Mouse (Mus musculus): ENCODE measurements around the gene Man1b1. TPM values are rescaled to one million over a fixed set of nuclear protein-coding genes. Genes with fewer than 3 reads are reported as not detected.

Gene Man1b1
- polyA plus RNA-seq, 1 experiment from 2014 or later = 43.2 TPM

DNA sequence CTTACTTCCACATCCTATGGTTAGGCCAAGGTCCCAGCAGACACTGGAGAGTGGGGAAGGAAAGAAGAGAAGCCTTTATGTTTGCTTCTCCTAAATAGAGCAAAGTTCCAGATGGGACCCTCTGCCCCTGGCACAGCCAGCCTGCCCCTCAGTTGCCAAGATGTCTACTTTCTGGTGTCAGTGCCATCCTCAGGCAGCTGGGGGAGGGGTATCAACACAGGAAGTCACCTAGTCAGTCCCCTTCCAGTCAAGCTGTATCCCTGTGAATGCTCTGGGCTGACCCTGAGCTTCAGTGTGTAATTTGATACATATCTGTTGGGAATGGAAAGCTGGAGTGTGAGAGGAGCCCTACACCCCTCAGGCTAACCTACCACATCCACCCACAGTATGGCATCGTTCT, 64.9 kb downstream of the Man1b1 start:
- Histone ChIP-seq H3K36me3 (ENCODE audit: control insufficient read depth, insufficient read depth, low read length) (no peaks in the 10 kb centered on the region), H3K4me1 (ENCODE audit: control insufficient read depth, insufficient read depth, low read length) (peaks cover 25% of the 10 kb centered on the region), H3K9me3 (ENCODE audit: control insufficient read depth, low read length) (no peaks in the 10 kb centered on the region), H3K27me3 (replicated peaks; ENCODE audit: control insufficient read depth, insufficient read depth, low read length) (peaks cover 30% of the 10 kb centered on the region; the same call in 1 of the 2 replicates), H3K4me3 (ENCODE audit: low read length) (peak overlapping the region; percentile 64; the same call in 1 of the 2 replicates), H3K4me2 (ENCODE audit: low read depth, low read length) (no peak overlapping the region), H3K9ac (ENCODE audit: low read depth, low read length) (peak overlapping the region; percentile 73; the same call in 1 of the 2 replicates), H3K27ac (ENCODE audit: low read length) (no peak overlapping the region)
- WGBS = 50% methylated on average over 1 of the region's 1 CpGs
- ATAC-seq = no peak

DNA sequence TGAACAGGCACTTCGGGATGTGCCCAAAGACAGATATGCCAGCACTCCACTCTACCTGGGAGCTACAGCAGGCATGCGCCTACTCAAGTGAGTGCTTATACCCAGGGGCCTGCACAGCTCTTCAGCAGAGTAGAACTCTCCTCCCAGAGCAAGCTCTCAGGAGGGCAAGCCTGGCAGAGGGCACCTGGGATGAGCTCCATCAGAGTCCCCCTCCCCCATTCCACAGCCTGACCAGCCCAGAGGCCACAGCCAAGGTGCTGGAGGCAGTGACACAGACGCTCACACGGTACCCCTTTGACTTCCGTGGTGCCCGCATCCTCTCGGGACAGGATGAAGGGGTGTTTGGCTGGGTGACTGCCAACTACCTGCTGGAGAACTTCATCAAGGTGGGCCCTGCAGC, 65.9 kb downstream of the Man1b1 start:
- WGBS = 85% methylated on average over 7 of the region's 7 CpGs
- H3K4me2 ChIP-seq (ENCODE audit: low read depth, low read length) = no peak overlapping the region
- H3K9ac ChIP-seq (ENCODE audit: low read depth, low read length) = no peak overlapping the region
- peaks cover 30% of the 10 kb centered on the region; the same call in 1 of the 2 replicates for H3K27me3 ChIP-seq (replicated peaks; ENCODE audit: control insufficient read depth, insufficient read depth, low read length)
- peaks cover 25% of the 10 kb centered on the region for H3K4me1 ChIP-seq (ENCODE audit: control insufficient read depth, insufficient read depth, low read length)
- H3K4me3 ChIP-seq (ENCODE audit: low read length) = no peak overlapping the region
- ATAC-seq = no peak
- no peaks in the 10 kb centered on the region for H3K36me3 ChIP-seq (ENCODE audit: control insufficient read depth, insufficient read depth, low read length)
- no peak overlapping the region for H3K27ac ChIP-seq (ENCODE audit: low read length)
- H3K9me3 ChIP-seq (ENCODE audit: control insufficient read depth, low read length) = no peaks in the 10 kb centered on the region

DNA sequence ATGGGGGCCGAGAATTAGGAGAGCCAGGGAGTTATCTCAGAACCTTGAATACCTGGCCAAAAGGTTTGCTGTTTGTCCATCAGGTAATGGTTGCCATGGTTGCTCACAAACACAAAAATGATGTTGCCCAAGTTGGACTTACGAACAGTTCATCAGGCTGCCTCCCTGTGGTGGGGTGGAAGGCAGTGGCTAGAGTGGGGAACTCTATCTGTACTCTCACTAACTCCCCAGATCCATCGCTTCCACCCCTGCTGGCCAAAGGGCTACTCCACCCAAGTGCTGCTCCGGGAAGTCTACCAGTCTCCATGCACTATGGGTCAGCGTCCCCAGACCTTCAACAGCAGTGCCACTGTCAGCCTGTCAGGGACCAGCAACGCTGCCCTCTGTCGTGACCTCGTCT, 66.9 kb downstream of the Man1b1 start, which contains the start of gene Npdc1:
Npdc1 (plus strand) TSS at position 301 of the 400 bp plus-strand sequence.
- Histone ChIP-seq H3K27me3 (replicated peaks; ENCODE audit: control insufficient read depth, insufficient read depth, low read length) (peaks cover 33% of the 10 kb centered on the region; the same call in 1 of the 2 replicates), H3K9me3 (ENCODE audit: control insufficient read depth, low read length) (no peaks in the 10 kb centered on the region), H3K4me2 (ENCODE audit: low read depth, low read length) (no peak within 1 kb of the TSS), H3K9ac (ENCODE audit: low read depth, low read length) (no peak within 1 kb of the TSS), H3K4me3 (ENCODE audit: low read length) (no peak within 1 kb of the TSS), H3K4me1 (ENCODE audit: control insufficient read depth, insufficient read depth, low read length) (peaks cover 29% of the 10 kb centered on the region), H3K36me3 (ENCODE audit: control insufficient read depth, insufficient read depth, low read length) (no peaks in the 10 kb centered on the region), H3K27ac (ENCODE audit: low read length) (no peak within 1 kb of the TSS)
- WGBS = 58% methylated on average over 8 of the region's 8 CpGs
- ATAC-seq = no peak

DNA sequence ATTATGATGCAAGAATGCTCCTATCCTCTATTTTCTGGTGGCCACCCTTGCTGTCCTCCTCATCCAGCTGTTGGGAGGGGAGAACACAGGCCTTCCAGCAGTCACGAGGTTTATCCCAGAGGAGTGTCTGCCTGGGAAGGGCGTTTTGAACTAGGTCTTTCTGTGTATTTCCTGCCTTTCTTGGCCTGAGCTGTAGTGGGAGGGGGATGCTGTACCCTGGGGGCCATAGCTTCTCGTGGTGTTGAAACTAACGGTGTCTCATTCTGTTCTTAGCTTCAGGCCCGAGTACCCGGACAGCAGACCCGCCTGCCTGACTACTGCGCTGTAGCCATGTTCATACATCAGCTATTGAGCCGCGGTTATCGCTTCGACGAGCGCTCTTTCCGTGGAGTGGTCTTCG, 68.2 kb downstream of the Man1b1 start:
- peaks cover 18% of the 10 kb centered on the region for H3K4me1 ChIP-seq (ENCODE audit: control insufficient read depth, insufficient read depth, low read length)
- no peak for ATAC-seq
- H3K27me3 ChIP-seq (replicated peaks; ENCODE audit: control insufficient read depth, insufficient read depth, low read length) = peaks cover 35% of the 10 kb centered on the region; the same call in 1 of the 2 replicates
- peak overlapping the region; percentile 39; the same call in 1 of the 2 replicates for H3K4me2 ChIP-seq (ENCODE audit: low read depth, low read length)
- H3K9me3 ChIP-seq (ENCODE audit: control insufficient read depth, low read length) = no peaks in the 10 kb centered on the region
- no peak overlapping the region for H3K27ac ChIP-seq (ENCODE audit: low read length)
- H3K36me3 ChIP-seq (ENCODE audit: control insufficient read depth, insufficient read depth, low read length) = no peaks in the 10 kb centered on the region
- WGBS = 19% methylated on average over 16 of the region's 16 CpGs
- H3K4me3 ChIP-seq (ENCODE audit: low read length) = peak overlapping the region; percentile 10; the same call in 1 of the 2 replicates
- no peak overlapping the region for H3K9ac ChIP-seq (ENCODE audit: low read depth, low read length)

DNA sequence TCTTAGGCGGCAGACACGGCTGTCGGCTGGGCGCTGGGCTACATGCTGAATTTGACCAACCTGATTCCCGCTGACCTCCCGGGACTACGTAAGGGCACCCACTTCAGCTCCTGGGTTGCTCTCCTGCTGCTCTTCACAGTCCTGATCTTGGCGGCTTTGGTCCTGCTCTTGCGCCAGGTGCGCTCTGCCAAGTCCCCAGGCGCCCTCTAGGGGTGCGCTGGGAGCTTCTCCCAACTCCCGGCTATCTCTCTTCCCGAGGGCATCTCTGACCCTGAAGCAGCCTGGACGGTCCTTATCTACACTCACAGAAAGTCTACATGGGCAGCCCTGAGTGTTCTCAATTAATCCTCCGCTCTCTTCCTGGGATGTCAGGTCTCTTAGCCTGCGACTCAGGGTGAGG, 68.6 kb downstream of the Man1b1 start:
- Histone ChIP-seq H3K4me2 (ENCODE audit: low read depth, low read length) (peak overlapping the region; percentile 39), H3K9ac (ENCODE audit: low read depth, low read length) (no peak overlapping the region), H3K36me3 (ENCODE audit: control insufficient read depth, insufficient read depth, low read length) (no peaks in the 10 kb centered on the region), H3K4me1 (ENCODE audit: control insufficient read depth, insufficient read depth, low read length) (peaks cover 15% of the 10 kb centered on the region; the same call in 1 of the 2 replicates), H3K27ac (ENCODE audit: low read length) (no peak overlapping the region), H3K27me3 (replicated peaks; ENCODE audit: control insufficient read depth, insufficient read depth, low read length) (peaks cover 35% of the 10 kb centered on the region; the same call in 1 of the 2 replicates), H3K4me3 (ENCODE audit: low read length) (peak overlapping the region; percentile 10; the same call in 1 of the 2 replicates), H3K9me3 (ENCODE audit: control insufficient read depth, low read length) (no peaks in the 10 kb centered on the region)
- no peak for ATAC-seq
- 5% methylated on average over 17 of the region's 17 CpGs for WGBS

Other genes starting within 250 kb of the Man1b1 start
- gene Noxa1, start 237.2 kb upstream of the Man1b1 start, polyA plus RNA-seq (2015; fragmentation: Nextera tagmentation; extraction: Ambion mirVana) = 6.5 and 7.9 TPM in 2 replicates
- 11.0 and 14.4 TPM in 2 replicates for gene Nrarp, start 151.6 kb upstream of the Man1b1 start, polyA plus RNA-seq (2015; fragmentation: Nextera tagmentation; extraction: Ambion mirVana)
- 23.0 and 23.4 TPM in 2 replicates for gene Tor4a, start 135.5 kb upstream of the Man1b1 start, polyA plus RNA-seq (2015; fragmentation: Nextera tagmentation; extraction: Ambion mirVana)
- gene Nelfb, start 120.8 kb upstream of the Man1b1 start, polyA plus RNA-seq (2015; fragmentation: Nextera tagmentation; extraction: Ambion mirVana) = 99.9 and 102 TPM in 2 replicates
- gene Stpg3, start 117.7 kb upstream of the Man1b1 start, polyA plus RNA-seq (2015; fragmentation: Nextera tagmentation; extraction: Ambion mirVana) = not detected in 2 replicates
- gene Fam166a, start 113.6 kb upstream of the Man1b1 start, polyA plus RNA-seq (2015; fragmentation: Nextera tagmentation; extraction: Ambion mirVana) = 0.12 and 0.62 TPM in 2 replicates
- gene Tubb4b, start 107.6 kb upstream of the Man1b1 start, polyA plus RNA-seq (2015; fragmentation: Nextera tagmentation; extraction: Ambion mirVana) = 635 and 699 TPM in 2 replicates
- gene Slc34a3, start 98.0 kb upstream of the Man1b1 start, polyA plus RNA-seq (2015; fragmentation: Nextera tagmentation; extraction: Ambion mirVana) = 11.3 and 17.7 TPM in 2 replicates
- gene Rnf224, start 95.6 kb upstream of the Man1b1 start, polyA plus RNA-seq (2015; fragmentation: Nextera tagmentation; extraction: Ambion mirVana) = 0.37 and 0.54 TPM in 2 replicates
- 25.6 and 36.4 TPM in 2 replicates for gene Rnf208, start 90.1 kb upstream of the Man1b1 start, polyA plus RNA-seq (2015; fragmentation: Nextera tagmentation; extraction: Ambion mirVana)
- gene Cysrt1, start 89.9 kb upstream of the Man1b1 start, polyA plus RNA-seq (2015; fragmentation: Nextera tagmentation; extraction: Ambion mirVana) = 3.3 and 6.4 TPM in 2 replicates
- 7.3 and 9.3 TPM in 2 replicates for gene AL732309.1, start 85.5 kb upstream of the Man1b1 start, polyA plus RNA-seq (2015; fragmentation: Nextera tagmentation; extraction: Ambion mirVana)
- gene Tmem203, start 76.9 kb upstream of the Man1b1 start, polyA plus RNA-seq (2015; fragmentation: Nextera tagmentation; extraction: Ambion mirVana) = 22.3 and 23.1 TPM in 2 replicates
- 31.7 and 38.6 TPM in 2 replicates for gene Tprn, start 69.7 kb upstream of the Man1b1 start, polyA plus RNA-seq (2015; fragmentation: Nextera tagmentation; extraction: Ambion mirVana)
- gene Ssna1, start 59.9 kb upstream of the Man1b1 start, polyA plus RNA-seq (2015; fragmentation: Nextera tagmentation; extraction: Ambion mirVana) = 176 and 200 TPM in 2 replicates
- 91.4 and 97.3 TPM in 2 replicates for gene Anapc2, start 59.9 kb upstream of the Man1b1 start, polyA plus RNA-seq (2015; fragmentation: Nextera tagmentation; extraction: Ambion mirVana)
- gene Tmem210, start 44.2 kb upstream of the Man1b1 start, polyA plus RNA-seq (2015; fragmentation: Nextera tagmentation; extraction: Ambion mirVana) = not detected in 2 replicates
- 1.9 and 2.5 TPM in 2 replicates for gene Lrrc26, start 42.4 kb upstream of the Man1b1 start, polyA plus RNA-seq (2015; fragmentation: Nextera tagmentation; extraction: Ambion mirVana)
- gene Grin1, start 13.2 kb upstream of the Man1b1 start, polyA plus RNA-seq (2015; fragmentation: Nextera tagmentation; extraction: Ambion mirVana) = 1.7 and 2.1 TPM in 2 replicates
- gene Dpp7, start 24.0 kb downstream of the Man1b1 start, polyA plus RNA-seq (2015; fragmentation: Nextera tagmentation; extraction: Ambion mirVana) = 74.4 and 104 TPM in 2 replicates
- 196 and 259 TPM in 2 replicates for gene Uap1l1, start 33.3 kb downstream of the Man1b1 start, polyA plus RNA-seq (2015; fragmentation: Nextera tagmentation; extraction: Ambion mirVana)
- 56.7 and 66.4 TPM in 2 replicates for gene Sapcd2, start 40.0 kb downstream of the Man1b1 start, polyA plus RNA-seq (2015; fragmentation: Nextera tagmentation; extraction: Ambion mirVana)
- gene Entpd2, start 63.5 kb downstream of the Man1b1 start, polyA plus RNA-seq (2015; fragmentation: Nextera tagmentation; extraction: Ambion mirVana) = 23.7 and 27.4 TPM in 2 replicates
- 48.9 and 51.1 TPM in 2 replicates for gene Npdc1, start 67.0 kb downstream of the Man1b1 start, polyA plus RNA-seq (2015; fragmentation: Nextera tagmentation; extraction: Ambion mirVana)
- 0.13 and 0.33 TPM in 2 replicates for gene Fut7, start 90.9 kb downstream of the Man1b1 start, polyA plus RNA-seq (2015; fragmentation: Nextera tagmentation; extraction: Ambion mirVana)
- 2.1 and 2.8 TPM in 2 replicates for gene Abca2, start 96.4 kb downstream of the Man1b1 start, polyA plus RNA-seq (2015; fragmentation: Nextera tagmentation; extraction: Ambion mirVana)
- 2.6 and 2.7 TPM in 2 replicates for gene Clic3, start 124.5 kb downstream of the Man1b1 start, polyA plus RNA-seq (2015; fragmentation: Nextera tagmentation; extraction: Ambion mirVana)
- 31.5 and 37.4 TPM in 2 replicates for gene Paxx, start 128.8 kb downstream of the Man1b1 start, polyA plus RNA-seq (2015; fragmentation: Nextera tagmentation; extraction: Ambion mirVana)
- 4.0 and 4.5 TPM in 2 replicates for gene Ptgds, start 137.7 kb downstream of the Man1b1 start, polyA plus RNA-seq (2015; fragmentation: Nextera tagmentation; extraction: Ambion mirVana)
- 0.32 TPM in 1 of 2 replicates, not detected in the other for gene Lcn12, start 161.6 kb downstream of the Man1b1 start, polyA plus RNA-seq (2015; fragmentation: Nextera tagmentation; extraction: Ambion mirVana)
- 70.2 and 71.9 TPM in 2 replicates for gene Fbxw5, start 168.4 kb downstream of the Man1b1 start, polyA plus RNA-seq (2015; fragmentation: Nextera tagmentation; extraction: Ambion mirVana)
- 6.8 and 8.5 TPM in 2 replicates for gene C8g, start 169.4 kb downstream of the Man1b1 start, polyA plus RNA-seq (2015; fragmentation: Nextera tagmentation; extraction: Ambion mirVana)
- 28.4 and 34.1 TPM in 2 replicates for gene Traf2, start 214.6 kb downstream of the Man1b1 start, polyA plus RNA-seq (2015; fragmentation: Nextera tagmentation; extraction: Ambion mirVana)
- 343 and 364 TPM in 2 replicates for gene Edf1, start 225.5 kb downstream of the Man1b1 start, polyA plus RNA-seq (2015; fragmentation: Nextera tagmentation; extraction: Ambion mirVana)
- gene Mamdc4, start 242.5 kb downstream of the Man1b1 start, polyA plus RNA-seq (2015; fragmentation: Nextera tagmentation; extraction: Ambion mirVana) = 582 and 797 TPM in 2 replicates
- 145 and 176 TPM in 2 replicates for gene Phpt1, start 242.9 kb downstream of the Man1b1 start, polyA plus RNA-seq (2015; fragmentation: Nextera tagmentation; extraction: Ambion mirVana)
- gene Ajm1, start 249.4 kb downstream of the Man1b1 start, polyA plus RNA-seq (2015; fragmentation: Nextera tagmentation; extraction: Ambion mirVana) = 0.93 and 1.4 TPM in 2 replicates

Measured in intestine, embryonic 16.5 days (tissue).